Mouse (Mus musculus) urinary bladder, postnatal 36 days (tissue): ENCODE results near the gene Rubcn.

Experiments used
- DNase-seq, 2 experiments: peaks; one replicate each; pipeline ENCODE4 v3.0.0; 2022; ENCODE audit warnings: low spot score in 2 of 2, mixed read lengths in 1 of 2

The Rubcn gene

DNA sequence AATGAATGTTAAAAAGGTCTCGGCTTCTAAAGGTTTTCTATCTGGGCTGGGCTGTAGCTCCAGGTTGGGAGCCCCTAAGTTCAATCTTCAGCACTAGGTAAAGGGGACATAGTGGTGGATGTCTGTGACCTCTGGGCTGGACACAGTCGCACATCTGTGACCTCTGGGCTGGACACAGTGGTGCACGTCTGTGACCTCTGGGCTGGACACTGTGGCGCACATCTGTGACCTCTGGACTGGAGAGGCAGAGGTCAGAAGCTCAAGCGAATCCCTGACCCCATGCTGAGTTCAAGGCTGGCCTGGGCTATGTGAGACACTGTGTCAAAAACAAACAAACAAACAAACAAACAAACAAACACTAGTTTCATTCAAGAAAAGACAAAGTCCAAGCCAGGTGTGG, 7.3 kb downstream of the Rubcn start:
- no peak for DNase-seq

DNA sequence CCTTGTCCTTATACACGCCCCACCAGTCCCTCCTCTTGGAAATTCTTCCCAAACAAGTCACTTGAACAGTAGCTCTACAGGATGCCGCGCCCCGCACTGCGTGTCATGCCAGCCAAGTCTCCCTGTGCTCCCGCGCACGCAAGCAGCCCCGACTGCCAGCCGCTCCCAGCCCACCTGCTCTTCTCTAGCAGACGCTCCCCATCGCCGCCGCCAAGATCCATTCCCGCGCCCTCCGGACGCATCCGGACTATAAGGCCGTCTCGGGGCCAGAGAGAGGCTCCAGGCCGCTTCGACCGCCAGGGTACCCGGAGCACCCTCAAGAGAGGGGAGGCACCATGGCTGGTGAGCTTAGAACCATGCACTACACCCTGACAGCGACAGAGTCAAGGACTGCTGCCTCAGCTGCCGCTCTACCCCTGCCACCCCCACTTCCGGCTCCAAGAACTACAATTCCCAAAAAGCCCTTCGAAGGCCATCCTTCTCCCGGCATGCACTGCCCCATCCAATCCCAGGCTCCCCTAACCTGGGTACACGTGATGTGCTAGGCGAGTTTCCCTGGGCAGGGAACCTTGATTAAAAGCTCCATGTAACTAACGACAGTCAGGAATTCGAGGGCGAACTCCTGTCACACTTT, 9.5 kb downstream of the Rubcn start:
- peak; percentile 84 to 91 for DNase-seq

DNA sequence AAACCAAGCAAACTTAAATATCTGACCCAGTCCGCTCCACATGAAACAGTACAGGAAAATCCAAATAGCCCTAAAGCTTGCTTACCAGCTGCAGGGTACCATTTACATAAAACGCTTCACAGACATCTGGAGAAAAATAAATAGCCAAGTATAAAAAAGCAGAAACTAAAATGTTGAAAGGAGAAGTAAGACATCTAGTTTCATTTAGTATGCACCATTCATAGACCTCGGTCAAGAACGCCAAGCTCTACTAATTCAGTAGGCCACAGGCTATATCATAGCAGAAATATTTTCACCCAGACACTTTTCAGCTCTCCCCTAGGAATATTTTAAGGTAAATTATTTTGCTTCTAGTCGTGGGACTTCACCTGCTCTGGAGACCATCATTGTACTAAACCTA, 10.9 kb downstream of the Rubcn start:
- no peak for DNase-seq

DNA sequence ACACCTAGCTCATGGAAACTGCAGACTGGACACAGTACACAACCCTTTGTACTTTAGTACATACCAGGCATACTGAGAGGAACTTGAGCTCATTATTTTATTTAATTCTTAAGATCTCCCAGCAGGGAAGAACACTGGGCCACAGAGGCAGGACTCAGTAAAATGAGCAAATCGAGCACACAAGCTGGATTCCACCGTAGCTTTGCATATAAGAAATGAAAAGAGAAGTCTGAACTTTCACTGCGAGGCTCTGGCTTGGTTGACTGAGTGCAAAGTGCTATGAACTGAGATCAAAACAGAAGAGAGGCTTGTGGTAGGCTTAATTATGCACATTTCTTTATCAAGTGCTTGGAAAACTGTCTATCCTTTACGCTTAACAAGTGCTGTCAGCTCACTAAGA, 12.2 kb downstream of the Rubcn start:
- DNase-seq, result no peak

DNA sequence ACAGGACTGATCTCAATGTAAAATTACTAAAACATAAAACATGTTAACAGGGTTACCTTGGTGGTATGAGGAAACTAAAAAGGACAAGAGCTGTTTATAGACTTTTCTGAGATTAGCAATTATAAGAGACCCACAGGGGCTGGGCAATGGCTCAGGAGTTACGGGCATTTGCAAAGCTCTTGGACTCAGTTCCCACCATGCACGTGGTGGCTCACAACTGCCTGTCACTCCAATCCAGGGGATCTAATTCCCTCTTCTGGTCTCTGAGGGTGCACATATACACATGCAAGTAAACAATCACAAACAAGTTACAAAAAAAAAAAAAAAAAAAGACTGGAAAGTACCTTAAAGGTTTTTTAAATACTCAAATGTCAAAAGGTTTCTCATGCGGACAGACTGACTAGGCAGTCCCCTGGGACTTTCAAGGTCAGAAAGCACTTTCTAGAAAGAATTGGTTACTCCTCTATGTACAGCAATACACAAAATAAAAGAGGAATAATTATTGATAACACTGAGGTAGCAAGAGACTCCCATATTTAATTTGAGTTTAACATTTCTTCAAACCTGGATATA, 15.7 kb downstream of the Rubcn start:
- DNase-seq, result no peak

DNA sequence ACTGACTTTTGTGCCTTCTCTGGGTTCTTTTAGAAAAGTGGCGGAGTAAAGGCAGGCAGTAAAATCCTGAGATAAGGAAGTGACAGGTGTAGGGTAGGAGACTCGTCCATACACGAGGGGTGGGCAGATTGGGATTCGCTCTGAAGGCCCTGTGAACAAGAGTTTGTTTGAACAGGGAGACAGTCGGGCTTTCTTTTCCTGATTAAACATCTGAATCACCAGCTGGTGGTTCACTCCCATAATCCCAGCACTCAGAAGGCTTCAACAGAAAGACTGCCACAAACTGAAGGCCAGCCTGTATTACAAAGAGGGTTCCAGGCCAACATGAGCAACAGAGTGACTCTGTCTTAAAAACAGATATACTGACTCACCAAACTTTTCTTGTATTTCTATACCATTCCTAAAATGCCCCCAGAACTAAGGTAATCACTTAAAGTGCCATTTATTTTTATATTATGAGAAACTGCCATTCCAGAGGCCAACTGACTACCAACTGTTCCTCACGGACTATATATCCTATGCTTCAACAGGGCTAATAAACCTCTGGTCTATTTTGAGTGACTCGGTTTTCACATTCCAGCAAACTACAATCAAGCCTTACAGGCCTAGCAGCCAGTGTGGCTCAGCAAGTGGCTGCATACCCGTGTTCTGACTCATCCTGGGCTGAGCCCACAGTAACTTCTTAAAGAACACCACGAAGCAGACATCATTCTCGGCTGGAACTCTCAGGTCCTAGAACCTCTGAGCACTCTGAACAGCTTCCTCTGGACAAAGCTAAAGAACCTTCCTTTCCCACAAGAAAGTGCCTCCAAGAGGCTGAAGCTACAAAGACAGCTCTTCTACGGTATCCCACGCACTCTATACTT, 18.6 kb downstream of the Rubcn start:
- DNase-seq, result peak; percentile 58 to 61

DNA sequence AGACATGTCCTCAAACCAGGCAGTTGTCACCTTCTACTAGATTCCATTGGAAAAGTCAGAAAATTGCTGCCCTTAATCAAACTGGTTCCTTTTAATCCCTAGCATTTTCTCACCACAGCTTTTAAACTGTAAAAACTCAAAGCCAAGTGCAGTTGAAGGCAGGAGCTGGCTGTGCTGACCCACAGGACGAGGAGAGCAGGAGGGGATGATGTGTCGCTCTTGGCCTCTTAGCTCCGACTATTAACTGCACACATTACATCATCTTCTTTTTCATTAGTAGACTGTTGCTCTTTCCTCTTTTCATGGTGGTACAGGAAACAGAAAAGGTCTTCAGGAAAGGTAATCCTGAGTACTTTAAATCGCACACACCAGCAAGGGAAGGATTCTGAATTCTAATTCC, 19.2 kb downstream of the Rubcn start:
- DNase-seq, result no peak

DNA sequence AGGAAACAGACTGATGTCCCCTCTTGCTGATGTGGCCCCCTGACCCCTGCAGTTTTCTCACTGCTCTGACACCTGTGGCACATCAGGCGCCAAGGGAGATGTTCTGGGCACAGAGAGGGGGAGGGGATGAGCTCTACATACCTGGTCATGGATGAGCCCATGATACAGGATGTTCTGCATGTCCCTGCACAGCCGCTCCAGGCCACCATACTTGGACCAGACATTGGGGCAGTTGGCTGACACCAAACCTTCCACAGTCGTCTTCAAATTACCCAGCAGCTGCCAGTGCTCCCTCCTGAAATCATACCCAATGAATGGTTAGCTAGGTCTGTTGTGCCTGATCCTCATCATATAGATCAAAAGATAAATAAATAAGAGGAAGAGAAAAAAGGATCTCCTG, 20.8 kb downstream of the Rubcn start:
- DNase-seq, result no peak

DNA sequence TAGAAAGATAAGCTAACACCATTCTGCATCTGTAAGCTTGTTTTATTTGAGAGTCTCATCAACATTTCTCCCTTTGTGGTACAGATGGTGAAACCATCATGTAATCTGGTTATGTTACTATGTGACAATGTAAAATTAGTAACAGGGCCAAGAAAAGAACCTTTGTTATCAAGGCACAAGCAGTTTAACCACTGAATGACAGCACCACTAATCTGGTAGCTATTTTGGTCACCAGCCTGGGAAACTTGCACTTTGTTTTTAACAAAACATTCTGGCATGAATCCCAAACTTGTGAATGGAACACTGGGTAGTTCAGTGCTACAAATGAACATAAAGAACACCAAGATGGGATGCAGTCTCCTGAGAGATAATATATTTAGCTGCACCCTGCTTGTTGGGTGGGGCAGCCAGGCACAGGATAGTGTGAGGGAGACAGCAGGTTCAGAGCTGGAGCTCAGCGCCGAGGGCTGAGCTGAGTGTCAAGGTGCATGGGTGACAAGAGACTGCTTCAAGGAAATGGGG, 23.5 kb downstream of the Rubcn start:
- DNase-seq, result no peak

DNA sequence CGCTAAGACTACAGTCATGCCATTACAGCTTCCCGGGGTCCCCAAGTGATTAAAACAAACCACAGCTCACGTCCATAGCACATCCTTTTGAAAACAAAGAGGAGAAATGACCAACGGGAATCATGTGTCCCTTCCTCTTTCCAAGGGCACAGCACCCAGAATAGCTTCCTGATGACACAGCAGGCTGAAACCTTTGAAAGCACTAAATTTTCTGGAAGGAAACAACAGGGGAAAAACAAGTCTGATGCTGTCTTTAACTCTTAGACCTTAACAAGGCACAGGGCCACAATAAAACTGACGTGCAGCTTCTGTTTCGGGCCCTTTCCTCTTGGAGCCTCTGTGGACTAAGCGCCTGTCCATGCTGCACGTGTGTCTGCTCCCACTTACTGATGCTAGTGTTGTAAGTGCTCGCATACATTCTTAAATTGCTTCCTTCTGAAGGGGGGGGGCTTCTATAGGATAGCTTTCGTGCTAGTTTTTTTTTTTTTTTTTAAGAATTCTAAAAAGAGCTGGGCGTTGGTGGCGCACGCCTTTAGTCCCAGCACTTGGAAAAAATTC, 24.0 kb downstream of the Rubcn start:
- no peak for DNase-seq

DNA sequence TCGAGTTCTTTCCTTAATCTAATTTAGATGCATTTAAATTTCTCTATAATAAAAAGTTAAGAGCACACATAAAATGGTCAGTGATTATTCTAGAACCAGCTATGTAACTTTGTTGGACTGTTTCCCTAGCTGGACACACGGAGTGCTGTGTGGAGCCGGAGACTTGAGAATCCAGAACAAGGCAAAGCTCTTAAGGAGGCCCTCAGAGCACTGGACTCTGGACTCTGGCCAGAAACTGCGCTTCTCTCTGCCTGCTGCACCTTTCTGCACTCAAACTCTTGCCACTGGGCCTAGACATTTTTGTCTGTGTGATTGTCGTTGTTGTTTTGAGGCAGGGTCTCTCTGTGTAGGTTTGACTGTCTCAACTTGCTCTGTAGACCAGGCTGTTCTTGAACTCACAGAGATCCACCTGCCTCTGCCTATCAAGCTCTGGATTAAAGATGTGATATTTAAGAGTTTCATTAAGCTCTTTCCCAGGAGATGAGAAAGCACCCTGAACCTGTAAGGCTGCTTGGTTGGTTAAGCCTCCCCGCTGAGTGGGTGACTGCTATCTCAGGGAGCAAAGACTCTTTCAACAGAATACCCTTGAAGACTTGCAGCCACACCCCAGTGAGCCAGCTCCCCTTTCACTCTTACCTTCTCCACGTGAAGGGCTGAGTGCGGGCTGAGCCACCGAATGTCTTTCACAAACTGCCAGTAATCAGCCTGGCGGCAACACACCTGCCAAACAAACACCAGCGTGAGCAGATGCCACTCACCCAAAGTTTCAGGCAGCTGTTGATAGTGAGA, 28.3 kb downstream of the Rubcn start:
- DNase-seq, result no peak

DNA sequence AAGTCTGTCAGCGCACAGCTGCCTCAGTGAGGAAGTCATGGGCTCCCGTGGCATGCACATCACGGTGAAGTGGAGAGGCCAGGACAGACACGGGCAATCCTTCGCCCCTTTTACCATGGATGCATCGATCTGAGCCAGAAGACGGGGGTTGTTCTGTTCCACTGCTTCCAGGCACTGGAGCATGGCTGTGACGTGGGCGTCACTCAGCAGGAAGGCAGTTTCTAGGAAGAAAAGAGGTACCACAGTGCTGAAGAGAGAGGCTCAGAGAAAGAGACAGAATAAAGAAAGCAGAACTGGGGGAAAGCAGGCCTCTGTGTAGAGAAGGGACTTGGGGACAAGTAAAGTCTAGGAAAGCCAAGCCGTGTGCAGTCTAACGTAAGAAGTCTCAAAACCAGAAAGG, 30.5 kb downstream of the Rubcn start:
- DNase-seq, result no peak

DNA sequence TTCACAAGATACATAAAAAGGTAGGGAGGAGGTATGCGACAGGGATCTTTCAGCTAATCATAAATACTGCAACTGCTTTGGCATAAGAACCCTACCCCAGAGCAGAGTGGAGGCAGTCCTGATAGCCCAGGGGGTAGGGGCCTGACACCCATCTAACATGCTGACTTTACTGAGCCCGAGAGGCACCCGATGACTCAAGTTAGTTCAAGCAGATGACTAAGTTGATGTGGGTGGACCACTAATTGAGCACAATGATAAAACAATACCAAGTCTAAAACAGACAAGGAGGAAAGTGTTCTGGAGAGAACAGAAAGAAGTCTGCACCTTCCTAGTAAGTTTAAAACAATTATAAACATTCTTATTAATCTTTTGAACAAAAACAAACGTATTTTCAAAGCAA, 46.1 kb downstream of the Rubcn start:
- DNase-seq, result no peak

DNA sequence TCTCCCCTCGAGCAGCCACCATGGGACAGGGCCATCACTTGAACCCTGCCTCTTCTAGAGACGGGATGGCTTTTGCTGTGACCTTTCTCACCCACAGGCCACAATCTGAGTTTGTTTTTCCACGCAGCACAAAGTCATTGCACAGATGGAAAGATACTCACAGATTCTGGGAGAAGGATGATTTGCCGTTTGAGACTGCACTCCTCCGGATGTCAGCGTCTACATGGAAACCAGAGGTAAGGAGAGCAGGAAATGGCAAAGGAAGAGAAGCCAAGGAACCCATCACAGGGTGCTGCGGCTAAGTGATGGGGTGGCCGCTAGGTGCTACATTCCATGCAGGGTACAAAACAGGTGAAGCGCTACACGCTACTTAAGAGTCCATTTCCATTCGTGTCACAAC, 48.5 kb downstream of the Rubcn start:
- DNase-seq, result no peak

DNA sequence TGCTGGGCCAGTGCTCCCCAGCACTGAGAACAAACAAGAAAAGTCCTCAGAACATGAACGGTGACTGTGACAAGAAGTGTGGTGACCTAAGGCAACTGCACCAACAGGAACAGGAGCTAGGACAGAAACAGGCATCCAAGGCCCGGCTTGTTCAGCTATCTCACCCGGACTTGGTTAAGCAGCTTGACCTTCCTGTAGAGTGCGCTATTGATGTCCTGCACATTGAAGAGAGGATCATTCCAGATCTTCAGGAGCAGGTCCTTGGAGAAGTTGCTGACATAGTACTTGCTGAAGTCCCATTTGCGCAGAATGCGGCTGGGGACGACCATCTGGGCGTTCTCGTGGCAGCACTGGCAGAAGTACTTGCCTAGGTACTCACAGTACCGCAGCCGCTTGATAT, 51.0 kb downstream of the Rubcn start:
- no peak for DNase-seq

DNA sequence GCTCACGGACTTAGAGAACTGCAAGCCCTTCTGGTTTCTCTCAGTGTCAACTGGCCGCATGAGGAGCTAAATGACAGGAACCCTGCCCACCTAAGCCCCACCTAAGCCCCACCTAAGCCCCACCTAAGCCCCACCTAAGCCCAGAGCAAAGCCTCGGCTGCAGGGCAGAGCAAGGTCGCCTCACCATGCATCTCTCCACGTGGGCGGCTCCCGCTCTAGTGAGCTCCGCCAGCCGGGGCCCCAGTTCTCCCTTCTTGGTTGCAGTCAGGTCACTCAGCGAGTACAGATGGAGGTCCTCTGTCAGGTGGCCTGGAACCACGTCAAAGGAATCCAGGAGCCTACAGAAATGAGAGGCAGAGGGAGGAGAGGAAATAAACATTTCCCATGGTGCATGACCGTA, 52.2 kb downstream of the Rubcn start:
- DNase-seq, result no peak

DNA sequence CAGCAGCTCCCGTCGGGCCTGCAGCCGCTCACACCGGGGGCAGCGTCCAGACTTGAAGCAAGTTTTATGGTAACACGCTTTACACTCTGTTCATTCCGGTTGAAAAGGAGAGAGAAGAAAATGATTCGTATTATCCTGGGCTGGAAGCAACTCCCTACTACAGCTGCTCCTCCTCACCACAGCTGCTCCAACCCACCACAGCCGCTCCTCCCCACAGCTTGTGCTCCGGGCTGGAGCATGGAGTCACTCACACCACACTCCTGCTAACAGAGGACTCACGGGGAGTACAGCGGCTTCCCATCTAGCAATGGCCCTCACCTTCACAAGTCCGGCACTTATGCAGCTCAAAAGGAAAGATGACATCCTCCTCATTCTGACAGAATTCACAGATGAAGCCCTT, 53.5 kb downstream of the Rubcn start:
- no peak for DNase-seq

DNA sequence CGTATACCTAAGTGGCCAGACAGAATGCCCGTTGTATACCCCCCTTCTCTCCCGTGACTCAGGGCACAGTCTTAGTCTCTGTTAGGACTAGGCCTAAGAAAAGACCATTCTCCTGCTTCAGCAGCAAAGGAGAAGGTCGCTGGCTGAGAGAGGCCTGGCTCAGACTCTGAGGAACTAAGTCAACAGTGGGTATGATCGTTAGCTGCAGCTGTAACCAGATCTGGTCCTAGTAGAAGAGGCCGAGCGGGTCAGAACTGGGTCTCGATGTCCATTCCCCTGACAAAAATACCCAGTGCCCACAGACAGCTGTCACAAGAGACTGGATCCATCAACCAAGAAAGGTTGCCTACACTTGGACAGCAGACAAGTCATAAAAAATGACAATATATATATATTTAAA, 54.1 kb downstream of the Rubcn start:
- no peak for DNase-seq

DNA sequence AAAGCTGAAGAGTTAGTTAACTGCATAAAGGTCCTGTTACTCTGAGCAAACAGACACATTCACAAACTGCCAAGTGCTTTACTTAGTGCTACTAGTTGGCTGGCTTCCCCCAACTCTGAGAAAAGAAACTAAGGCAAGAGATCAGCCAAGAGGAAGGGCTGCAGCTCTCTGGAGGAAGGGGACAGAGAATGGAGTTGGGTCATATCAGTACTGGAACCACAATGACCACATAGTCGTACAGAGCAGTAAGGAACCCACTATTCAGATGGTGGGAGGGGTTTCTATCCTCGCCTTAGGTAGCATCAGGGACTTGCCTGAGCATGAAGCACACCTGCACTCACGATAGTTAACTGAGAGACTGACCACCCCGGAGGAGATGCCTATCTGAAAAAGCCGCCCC, 54.7 kb downstream of the Rubcn start:
- DNase-seq, result no peak

DNA sequence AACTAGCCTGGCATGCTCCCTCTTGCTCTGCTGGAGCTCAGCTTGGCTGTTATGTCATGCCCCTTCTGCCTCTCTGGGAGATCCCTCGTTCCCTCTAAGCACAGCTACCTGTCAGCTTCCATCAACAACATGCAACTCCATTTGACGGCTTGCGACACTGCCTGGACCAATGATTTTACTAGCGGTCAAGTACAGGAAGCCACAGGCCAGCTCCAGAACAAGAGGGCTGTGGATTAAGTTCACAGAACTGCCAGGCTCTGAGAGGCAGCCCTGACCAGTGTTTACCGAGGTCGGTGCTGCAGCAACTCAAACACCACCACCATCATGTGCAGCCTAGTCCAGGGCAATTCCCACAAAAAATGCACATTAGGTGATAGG, 55.1 kb downstream of the Rubcn start:
- DNase-seq, result no peak

DNA sequence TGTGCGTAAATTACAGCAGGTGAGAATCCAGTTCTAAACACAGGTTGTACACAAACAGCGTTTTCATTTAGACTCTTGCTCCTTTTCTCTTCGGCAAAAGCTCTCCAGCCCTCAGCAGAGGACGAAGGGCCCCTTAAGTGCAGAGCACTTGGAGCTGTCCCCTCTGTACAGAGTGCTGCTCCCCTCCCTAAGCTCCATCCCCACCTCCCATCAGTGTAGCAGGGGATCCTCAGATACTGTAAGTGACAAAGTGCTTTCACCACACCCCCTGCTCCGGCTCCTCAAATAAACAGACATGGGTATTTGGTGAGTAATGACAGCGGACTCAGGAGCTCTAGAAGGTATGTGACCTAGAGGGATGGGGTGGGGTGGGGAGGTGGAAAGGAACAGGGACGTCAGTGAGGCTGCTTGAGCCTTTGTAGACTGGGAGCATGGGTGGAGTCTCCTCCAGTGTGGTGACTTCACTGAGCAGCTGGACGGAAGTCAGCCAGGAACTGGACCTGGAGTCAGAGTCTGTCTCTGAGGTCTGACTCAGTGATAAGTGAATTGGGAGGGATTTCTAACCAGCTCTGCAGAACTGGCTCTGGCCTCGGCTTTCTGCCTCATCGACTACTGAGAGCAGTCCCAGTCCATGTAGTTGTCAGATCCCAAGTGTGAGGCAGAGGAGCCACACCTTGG, 55.7 kb downstream of the Rubcn start:
- peak; percentile 50 to 67 for DNase-seq
